Mouse (Mus musculus): Measurements from ENCODE around the gene Tspan7. TPM values are rescaled to one million over a fixed set of nuclear protein-coding genes. Genes with fewer than 3 reads are reported as not detected.

The Tspan7 gene
- polyA plus RNA-seq, 1 experiment from 2014 or later = 74.4 TPM

DNA sequence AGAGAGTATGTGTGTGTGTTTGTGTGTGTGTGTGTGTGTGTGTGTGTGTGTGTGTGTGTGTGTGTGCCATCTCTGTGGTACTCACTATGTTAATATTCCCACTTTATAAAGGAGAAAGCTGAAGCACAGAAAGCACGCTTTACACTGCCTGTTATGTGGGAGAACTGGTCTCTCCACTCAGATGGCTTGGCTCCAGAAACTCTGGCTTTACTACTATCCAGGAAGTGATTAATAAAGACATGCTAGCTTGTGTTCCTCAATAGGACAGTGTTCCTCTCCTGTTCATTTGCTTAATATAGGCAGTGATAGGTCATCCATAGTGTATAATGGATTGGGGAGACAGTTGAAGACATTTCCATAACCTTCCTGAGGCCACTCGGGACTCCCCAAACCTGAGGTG is 54.1 kb downstream of the Tspan7 start:
- H3K4me3 ChIP-seq (ENCODE audit: low read depth, low read length) = no peak overlapping the region
- ATAC-seq (ENCODE audit: low FRiP score) (no peak), DNase-seq (ENCODE audit: low spot score, missing footprints) (no peak)
- WGBS = 89% methylated on average over 2 of the region's 2 CpGs
- H3K4me1 ChIP-seq (ENCODE audit: control insufficient read depth, insufficient read depth, low read length) = peaks cover 4% of the 10 kb centered on the region; the same call in 1 of the 2 replicates
- H3K27ac ChIP-seq (ENCODE audit: low read depth, low read length) = no peak overlapping the region
- no peak overlapping the region for H3K4me2 ChIP-seq
- H3K9me3 ChIP-seq (ENCODE audit: control insufficient read depth, low read length) = no peaks in the 10 kb centered on the region
- H3K9ac ChIP-seq (ENCODE audit: low read length) = no peak overlapping the region
- no peaks in the 10 kb centered on the region for H3K27me3 ChIP-seq (ENCODE audit: control insufficient read depth, insufficient read depth, low read length)
- no peaks in the 10 kb centered on the region for H3K36me3 ChIP-seq (ENCODE audit: control insufficient read depth, insufficient read depth, low read length)

- ATAC-seq (ENCODE audit: low FRiP score) (no peak), DNase-seq (ENCODE audit: low spot score, missing footprints) (no peak)
- no peaks in the 10 kb centered on the region for H3K27me3 ChIP-seq (ENCODE audit: control insufficient read depth, insufficient read depth, low read length)
- WGBS = 76% methylated on average over 6 of the region's 6 CpGs
- H3K4me3 ChIP-seq (ENCODE audit: low read depth, low read length) = no peak overlapping the region
- H3K9ac ChIP-seq (ENCODE audit: low read length) = no peak overlapping the region
- H3K4me1 ChIP-seq (ENCODE audit: control insufficient read depth, insufficient read depth, low read length) = peaks cover 4% of the 10 kb centered on the region; the same call in 1 of the 2 replicates
- no peaks in the 10 kb centered on the region for H3K36me3 ChIP-seq (ENCODE audit: control insufficient read depth, insufficient read depth, low read length)
- H3K4me2 ChIP-seq = no peak overlapping the region
- H3K27ac ChIP-seq (ENCODE audit: low read depth, low read length) = no peak overlapping the region
- no peaks in the 10 kb centered on the region for H3K9me3 ChIP-seq (ENCODE audit: control insufficient read depth, low read length)
Observed at GRCm38 (mm10) chrX:10539482-10540166, 54.7 kb downstream of the Tspan7 start.

- H3K9me3 ChIP-seq (ENCODE audit: control insufficient read depth, low read length) = no peaks in the 10 kb centered on the region
- no peak overlapping the region for H3K9ac ChIP-seq (ENCODE audit: low read length)
- no peaks in the 10 kb centered on the region for H3K4me1 ChIP-seq (ENCODE audit: control insufficient read depth, insufficient read depth, low read length)
- ATAC-seq (ENCODE audit: low FRiP score) (no peak), DNase-seq (ENCODE audit: low spot score, missing footprints) (no peak)
- H3K4me3 ChIP-seq (ENCODE audit: low read depth, low read length) = no peak overlapping the region
- H3K36me3 ChIP-seq (ENCODE audit: control insufficient read depth, insufficient read depth, low read length) = no peaks in the 10 kb centered on the region
- no peaks in the 10 kb centered on the region for H3K27me3 ChIP-seq (ENCODE audit: control insufficient read depth, insufficient read depth, low read length)
- WGBS = 83% methylated on average over 3 of the region's 3 CpGs
- H3K27ac ChIP-seq (ENCODE audit: low read depth, low read length) = no peak overlapping the region
- no peak overlapping the region for H3K4me2 ChIP-seq
Observed at GRCm38 (mm10) chrX:10546840-10547239, 61.9 kb downstream of the Tspan7 start.

DNA sequence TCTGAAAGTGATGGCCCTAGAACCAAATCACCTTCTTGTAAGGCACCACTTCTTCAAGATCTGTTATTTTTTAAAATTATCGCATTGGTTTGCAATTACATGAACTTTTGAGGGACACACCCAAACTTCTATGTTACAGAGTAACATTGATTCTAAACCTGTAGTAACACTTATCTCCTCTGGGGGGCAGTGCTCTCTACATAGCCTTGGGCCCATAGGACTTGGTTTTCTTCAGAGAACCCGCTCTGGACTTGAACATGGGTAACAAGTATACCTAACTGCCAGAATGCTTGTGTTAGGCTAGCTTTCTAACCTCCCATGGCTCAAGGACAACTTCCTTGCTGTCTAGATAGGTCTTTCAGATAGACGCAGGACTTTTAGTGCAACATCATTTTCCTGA is 64.8 kb downstream of the Tspan7 start:
- 82% methylated on average over 3 of the region's 3 CpGs for WGBS
- H3K4me1 ChIP-seq (ENCODE audit: control insufficient read depth, insufficient read depth, low read length) = no peaks in the 10 kb centered on the region
- no peaks in the 10 kb centered on the region for H3K9me3 ChIP-seq (ENCODE audit: control insufficient read depth, low read length)
- no peak overlapping the region for H3K4me2 ChIP-seq
- ATAC-seq (ENCODE audit: low FRiP score) (no peak), DNase-seq (ENCODE audit: low spot score, missing footprints) (no peak)
- H3K36me3 ChIP-seq (ENCODE audit: control insufficient read depth, insufficient read depth, low read length) = no peaks in the 10 kb centered on the region
- no peak overlapping the region for H3K4me3 ChIP-seq (ENCODE audit: low read depth, low read length)
- no peak overlapping the region for H3K27ac ChIP-seq (ENCODE audit: low read depth, low read length)
- no peak overlapping the region for H3K9ac ChIP-seq (ENCODE audit: low read length)
- no peaks in the 10 kb centered on the region for H3K27me3 ChIP-seq (ENCODE audit: control insufficient read depth, insufficient read depth, low read length)

GRCm38 (mm10) chrX:10556899-10557298 is 71.9 kb downstream of the Tspan7 start:
- no peak overlapping the region for H3K27ac ChIP-seq (ENCODE audit: low read depth, low read length)
- no peak for DNase-seq (ENCODE audit: low spot score, missing footprints)
- H3K4me2 ChIP-seq = no peak overlapping the region
- H3K36me3 ChIP-seq (ENCODE audit: control insufficient read depth, insufficient read depth, low read length) = no peaks in the 10 kb centered on the region
- no peak overlapping the region for H3K4me3 ChIP-seq (ENCODE audit: low read depth, low read length)
- ATAC-seq (ENCODE audit: low FRiP score) = no peak
- WGBS = 81% methylated on average over 3 of the region's 3 CpGs
- H3K4me1 ChIP-seq (ENCODE audit: control insufficient read depth, insufficient read depth, low read length) = no peaks in the 10 kb centered on the region
- no peaks in the 10 kb centered on the region for H3K27me3 ChIP-seq (ENCODE audit: control insufficient read depth, insufficient read depth, low read length)
- no peak overlapping the region for H3K9ac ChIP-seq (ENCODE audit: low read length)
- H3K9me3 ChIP-seq (ENCODE audit: control insufficient read depth, low read length) = no peaks in the 10 kb centered on the region

GRCm38 (mm10) chrX:10557596-10557995 is 72.6 kb downstream of the Tspan7 start:
- H3K4me2 ChIP-seq = no peak overlapping the region
- no peak overlapping the region for H3K4me3 ChIP-seq (ENCODE audit: low read depth, low read length)
- H3K27ac ChIP-seq (ENCODE audit: low read depth, low read length) = no peak overlapping the region
- H3K4me1 ChIP-seq (ENCODE audit: control insufficient read depth, insufficient read depth, low read length) = no peaks in the 10 kb centered on the region
- no peaks in the 10 kb centered on the region for H3K36me3 ChIP-seq (ENCODE audit: control insufficient read depth, insufficient read depth, low read length)
- no peaks in the 10 kb centered on the region for H3K27me3 ChIP-seq (ENCODE audit: control insufficient read depth, insufficient read depth, low read length)
- no peak for ATAC-seq (ENCODE audit: low FRiP score)
- DNase-seq (ENCODE audit: low spot score, missing footprints) = no peak
- WGBS = 76% methylated on average over 5 of the region's 5 CpGs
- no peaks in the 10 kb centered on the region for H3K9me3 ChIP-seq (ENCODE audit: control insufficient read depth, low read length)
- no peak overlapping the region for H3K9ac ChIP-seq (ENCODE audit: low read length)

GRCm38 (mm10) chrX:10558625-10559024 is 73.7 kb downstream of the Tspan7 start:
- no peak overlapping the region for H3K4me3 ChIP-seq (ENCODE audit: low read depth, low read length)
- H3K36me3 ChIP-seq (ENCODE audit: control insufficient read depth, insufficient read depth, low read length) = no peaks in the 10 kb centered on the region
- DNase-seq (ENCODE audit: low spot score, missing footprints) = no peak
- no peaks in the 10 kb centered on the region for H3K27me3 ChIP-seq (ENCODE audit: control insufficient read depth, insufficient read depth, low read length)
- no peak overlapping the region for H3K9ac ChIP-seq (ENCODE audit: low read length)
- H3K27ac ChIP-seq (ENCODE audit: low read depth, low read length) = no peak overlapping the region
- 75% methylated on average over 2 of the region's 2 CpGs for WGBS
- ATAC-seq (ENCODE audit: low FRiP score) = no peak
- no peaks in the 10 kb centered on the region for H3K9me3 ChIP-seq (ENCODE audit: control insufficient read depth, low read length)
- H3K4me2 ChIP-seq = no peak overlapping the region
- H3K4me1 ChIP-seq (ENCODE audit: control insufficient read depth, insufficient read depth, low read length) = no peaks in the 10 kb centered on the region

GRCm38 (mm10) chrX:10565811-10566210 is 80.9 kb downstream of the Tspan7 start:
- DNase-seq (ENCODE audit: low spot score, missing footprints) (no peak), ATAC-seq (ENCODE audit: low FRiP score) (no peak)
- Histone ChIP-seq H3K27me3 (ENCODE audit: control insufficient read depth, insufficient read depth, low read length) (no peaks in the 10 kb centered on the region), H3K4me1 (ENCODE audit: control insufficient read depth, insufficient read depth, low read length) (no peaks in the 10 kb centered on the region), H3K36me3 (ENCODE audit: control insufficient read depth, insufficient read depth, low read length) (no peaks in the 10 kb centered on the region), H3K4me3 (ENCODE audit: low read depth, low read length) (no peak overlapping the region), H3K9me3 (ENCODE audit: control insufficient read depth, low read length) (no peaks in the 10 kb centered on the region), H3K9ac (ENCODE audit: low read length) (no peak overlapping the region), H3K27ac (ENCODE audit: low read depth, low read length) (no peak overlapping the region), H3K4me2 (no peak overlapping the region)
- WGBS = 73% methylated on average over 3 of the region's 3 CpGs

- Histone ChIP-seq H3K9ac (ENCODE audit: low read length) (no peak overlapping the region), H3K27ac (ENCODE audit: low read depth, low read length) (no peak overlapping the region), H3K4me1 (ENCODE audit: control insufficient read depth, insufficient read depth, low read length) (no peaks in the 10 kb centered on the region), H3K4me2 (no peak overlapping the region), H3K9me3 (ENCODE audit: control insufficient read depth, low read length) (no peaks in the 10 kb centered on the region), H3K27me3 (ENCODE audit: control insufficient read depth, insufficient read depth, low read length) (no peaks in the 10 kb centered on the region), H3K4me3 (ENCODE audit: low read depth, low read length) (no peak overlapping the region), H3K36me3 (ENCODE audit: control insufficient read depth, insufficient read depth, low read length) (no peaks in the 10 kb centered on the region)
- DNase-seq (ENCODE audit: low spot score, missing footprints) (no peak), ATAC-seq (ENCODE audit: low FRiP score) (no peak)
- WGBS = 61% methylated on average over 3 of the region's 3 CpGs
Observed at GRCm38 (mm10) chrX:10574523-10574922, 89.6 kb downstream of the Tspan7 start.

Data from midbrain, embryonic 11.5 days (tissue).